Mouse (Mus musculus): ENCODE measurements around the gene Rdh13. TPM values are rescaled to one million over a fixed set of nuclear protein-coding genes. Genes with fewer than 3 reads are reported as not detected.
A peak's percentile ranks its signal among the peaks of the same experiment; 100 is the strongest.
"Not testable (repeated sequence)": the region's sequence is repeated elsewhere in the genome, so short reads cannot be mapped to it uniquely, and the experiment has no call there.

Rdh13 gene
- total RNA-seq, 2 experiments from 2014 or later: 30.1 to 31.2 TPM

- DNase-seq (ENCODE audit: low spot score in 2 of 2): no peak
Measured at GRCm38 (mm10) chr7:4437721-4438120, 7.7 kb downstream of the Rdh13 start.

GRCm38 (mm10) chr7:4432026-4432425 lies 13.4 kb downstream of the Rdh13 start:
- DNase-seq (ENCODE audit: low spot score in 2 of 2): no peak

GRCm38 (mm10) chr7:4431548-4431947 lies 13.9 kb downstream of the Rdh13 start:
- DNase-seq (ENCODE audit: low spot score in 2 of 2): peak in 1 of 2 experiments; percentile 64

GRCm38 (mm10) chr7:4430246-4430844 lies 15.1 kb downstream of the Rdh13 start:
- DNase-seq (ENCODE audit: low spot score in 2 of 2): no peak

- peak; percentile 77 to 97 for DNase-seq (ENCODE audit: low spot score in 2 of 2)
Measured at GRCm38 (mm10) chr7:4427161-4427912, 18.1 kb downstream of the Rdh13 start.

GRCm38 (mm10) chr7:4420230-4420629 lies 25.2 kb downstream of the Rdh13 start:
- DNase-seq (ENCODE audit: low spot score in 2 of 2): no peak

GRCm38 (mm10) chr7:4419681-4420080 lies 25.8 kb downstream of the Rdh13 start:
- DNase-seq (ENCODE audit: low spot score in 2 of 2): no peak

- not testable (repeated sequence) for DNase-seq (ENCODE audit: low spot score in 2 of 2)
Measured at GRCm38 (mm10) chr7:4412406-4412805, 33.0 kb downstream of the Rdh13 start.

GRCm38 (mm10) chr7:4397730-4398129 lies 47.7 kb downstream of the Rdh13 start, which contains the start of gene Gp6:
Gene Gp6 (minus strand): TSS chr7:4397744.
- no peak for DNase-seq (ENCODE audit: low spot score in 2 of 2)

Small RNA genes within 50 kb of the gene (microRNA-seq; reads per million reads assigned to microRNA genes)
- gene Gm24605 (0 reads per million in 2 experiments), gene Gm24752 (0 reads per million in 2 experiments), gene Gm25349 (0 reads per million in 2 experiments)

Other genes starting within 250 kb of the Rdh13 start
- gene Lilra5, start 207.9 kb downstream of the Rdh13 start, total RNA-seq (2021): under 1 TPM in 1 of 2 experiments, not detected in 1; 0.20 TPM
- gene Ncr1, start 107.9 kb downstream of the Rdh13 start, total RNA-seq (2021): not detected
- not detected for gene Gp6, start 47.9 kb downstream of the Rdh13 start, total RNA-seq (2021)
- gene Eps8l1, start 15.0 kb upstream of the Rdh13 start, total RNA-seq (2021): 1 to 10 TPM; 7.0 to 9.8 TPM
- 100 to 1,000 TPM; 148 to 153 TPM for gene Ppp1r12c, start 56.0 kb upstream of the Rdh13 start, total RNA-seq (2021)
- 1 to 10 TPM; 1.7 to 3.0 TPM for gene Tnnt1, start 70.7 kb upstream of the Rdh13 start, total RNA-seq (2021)
- gene Tnni3, start 78.6 kb upstream of the Rdh13 start, total RNA-seq (2021): 1 to 10 TPM in 1 of 2 experiments, under 1 TPM in 1; 0.54 to 1.3 TPM
- gene Dnaaf3, start 86.8 kb upstream of the Rdh13 start, total RNA-seq (2021): under 1 TPM; 0.74 to 0.81 TPM
- gene Syt5, start 101.9 kb upstream of the Rdh13 start, total RNA-seq (2021): 100 to 1,000 TPM; 211 to 233 TPM
- under 1 TPM; 0.38 to 0.50 TPM for gene Ptprh, start 158.4 kb upstream of the Rdh13 start, total RNA-seq (2021)
- gene Tmem86b, start 185.8 kb upstream of the Rdh13 start, total RNA-seq (2021): 10 to 100 TPM; 15.1 to 15.9 TPM
- gene Ppp6r1, start 213.4 kb upstream of the Rdh13 start, total RNA-seq (2021): 100 to 1,000 TPM; 127 TPM
- gene Hspbp1, start 239.4 kb upstream of the Rdh13 start, total RNA-seq (2021): 10 to 100 TPM; 82.7 to 92.4 TPM
- 100 to 1,000 TPM; 368 to 369 TPM for gene Brsk1, start 245.0 kb upstream of the Rdh13 start, total RNA-seq (2021)